Mouse (Mus musculus): ENCODE results near the gene Cdh1. TPM values are rescaled to one million over a fixed set of nuclear protein-coding genes. Genes with fewer than 3 reads are reported as not detected.
"Not testable (repeated sequence)": the region's sequence is repeated elsewhere in the genome, so short reads cannot be mapped to it uniquely, and the experiment has no call there.

Gene Cdh1
- total RNA-seq (2021) = under 1 TPM; 0.37 to 0.54 TPM
- long read RNA-seq, experiment 1 = 0 reads
- long read RNA-seq, experiment 2 = 0 reads

- DNase-seq (ENCODE audit: low spot score in 2 of 2) = no peak
- TF ChIP-seq CTCF (conservative IDR thresholded peaks at IDR 0.05) = no peak
- Histone ChIP-seq H3K27ac (no peak within 1 kb of the TSS), H3K4me3 (peak within 1 kb of the TSS; percentile 54)
These were observed at the start of gene Cdh1 for GRCm38 (mm10) chr8:106603131-106603819. TSS of gene Cdh1 (plus strand) at chr8:106603351.

- Histone ChIP-seq H3K4me3 (no peak overlapping the region), H3K27ac (no peak overlapping the region)
- peak; percentile 34 for TF ChIP-seq CTCF (conservative IDR thresholded peaks at IDR 0.05)
- DNase-seq (ENCODE audit: low spot score in 2 of 2) = no peak
These were observed 49.1 kb upstream of the Cdh1 start for GRCm38 (mm10) chr8:106554011-106554410.

DNA sequence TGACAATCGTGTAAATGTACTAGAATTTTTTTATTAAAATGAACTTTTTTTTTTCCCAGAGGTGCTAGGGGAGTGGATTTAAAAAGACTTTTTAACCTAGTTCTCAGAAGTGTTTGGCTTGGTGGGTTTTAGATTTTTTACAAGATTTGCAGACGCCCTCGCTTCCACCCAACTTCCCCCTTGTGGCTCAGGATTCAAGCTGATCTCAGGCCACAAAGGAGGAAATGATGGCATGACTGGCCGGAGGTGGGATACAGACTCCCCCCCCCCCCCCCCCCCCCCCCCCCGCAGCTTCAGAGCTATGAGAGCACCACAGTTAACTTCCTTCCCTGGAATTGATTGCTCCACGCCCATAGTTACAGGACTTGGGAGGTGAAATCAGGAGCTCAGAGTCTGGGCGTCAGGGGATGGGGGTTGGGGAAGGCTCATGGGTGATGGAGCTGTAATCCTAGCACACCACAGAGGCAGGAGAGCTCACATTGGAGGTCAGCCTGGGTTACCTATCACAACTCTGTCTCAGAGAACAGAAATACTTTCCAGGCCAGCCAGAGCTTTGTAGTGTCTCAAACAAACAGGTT is 47.0 kb upstream of the Cdh1 start:
- no peak overlapping the region for H3K4me3 ChIP-seq
- H3K27ac ChIP-seq = no peak overlapping the region
- DNase-seq (ENCODE audit: low spot score in 2 of 2) = no peak
- TF ChIP-seq CTCF (conservative IDR thresholded peaks at IDR 0.05) = no peak

GRCm38 (mm10) chr8:106559844-106560243 is 43.3 kb upstream of the Cdh1 start:
- Histone ChIP-seq H3K4me3 (no peak overlapping the region), H3K27ac (peak overlapping the region; percentile 64)
- DNase-seq (ENCODE audit: low spot score in 2 of 2) = peak; percentile 52 to 53
- TF ChIP-seq CTCF (conservative IDR thresholded peaks at IDR 0.05) = no peak

- Histone ChIP-seq H3K4me3 (no peak overlapping the region), H3K27ac (no peak overlapping the region)
- TF ChIP-seq CTCF (conservative IDR thresholded peaks at IDR 0.05) = peak; percentile 84
- peak in 1 of 2 experiments; percentile 40 for DNase-seq (ENCODE audit: low spot score in 2 of 2)
These were observed 41.9 kb upstream of the Cdh1 start for GRCm38 (mm10) chr8:106561097-106561865.

GRCm38 (mm10) chr8:106563691-106564182 is 39.4 kb upstream of the Cdh1 start:
- H3K4me3 ChIP-seq = no peak overlapping the region
- DNase-seq (ENCODE audit: low spot score in 2 of 2) = no peak
- no peak for TF ChIP-seq CTCF (conservative IDR thresholded peaks at IDR 0.05)

DNA sequence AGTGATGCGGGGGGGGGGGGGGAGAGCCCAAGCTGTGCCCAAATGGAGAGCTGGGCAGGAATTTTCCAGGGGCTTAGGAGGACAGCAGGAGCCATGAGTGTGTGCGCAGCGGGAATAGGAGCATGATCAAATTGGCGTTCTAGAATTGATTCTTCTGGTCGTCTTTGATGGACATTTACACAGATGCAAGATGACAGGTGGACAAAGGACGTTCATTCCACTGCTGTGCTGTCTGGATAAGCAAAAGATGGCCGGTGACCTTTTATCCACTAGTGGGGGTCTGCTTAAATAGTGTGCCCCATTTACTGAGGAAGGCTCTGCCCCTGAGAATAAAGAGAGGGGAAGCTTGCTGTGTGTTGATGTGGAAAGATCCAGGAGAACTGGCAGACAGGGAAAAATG is 34.1 kb upstream of the Cdh1 start:
- H3K27ac ChIP-seq = no peak overlapping the region
- no peak for DNase-seq (ENCODE audit: low spot score in 2 of 2)
- no peak for TF ChIP-seq CTCF (conservative IDR thresholded peaks at IDR 0.05)
- no peak overlapping the region for H3K4me3 ChIP-seq

More at GRCm38 (mm10) chr8:106563691-106564182, 39.4 kb upstream of the Cdh1 start:
- H3K27ac ChIP-seq = no peak overlapping the region

GRCm38 (mm10) chr8:106570386-106570785 is 32.8 kb upstream of the Cdh1 start:
- no peak for DNase-seq (ENCODE audit: low spot score in 2 of 2)
- TF ChIP-seq CTCF (conservative IDR thresholded peaks at IDR 0.05) = no peak
- Histone ChIP-seq H3K4me3 (no peak overlapping the region), H3K27ac (no peak overlapping the region)

GRCm38 (mm10) chr8:106571551-106572172 is 31.5 kb upstream of the Cdh1 start:
- Histone ChIP-seq H3K27ac (no peak overlapping the region), H3K4me3 (no peak overlapping the region)
- no peak for DNase-seq (ENCODE audit: low spot score in 2 of 2)
- TF ChIP-seq CTCF (conservative IDR thresholded peaks at IDR 0.05) = no peak

- DNase-seq (ENCODE audit: low spot score in 2 of 2); H3K27ac ChIP-seq; H3K4me3 ChIP-seq: not testable (repeated sequence)
These were observed 31.0 kb upstream of the Cdh1 start for GRCm38 (mm10) chr8:106572175-106572574.

GRCm38 (mm10) chr8:106573168-106573567 is 30.0 kb upstream of the Cdh1 start, which contains the start of gene Gm10073:
TSS of gene Gm10073 (minus strand) at chr8:106573461.
- not testable (repeated sequence) for DNase-seq (ENCODE audit: low spot score in 2 of 2); H3K27ac ChIP-seq; H3K4me3 ChIP-seq

DNA sequence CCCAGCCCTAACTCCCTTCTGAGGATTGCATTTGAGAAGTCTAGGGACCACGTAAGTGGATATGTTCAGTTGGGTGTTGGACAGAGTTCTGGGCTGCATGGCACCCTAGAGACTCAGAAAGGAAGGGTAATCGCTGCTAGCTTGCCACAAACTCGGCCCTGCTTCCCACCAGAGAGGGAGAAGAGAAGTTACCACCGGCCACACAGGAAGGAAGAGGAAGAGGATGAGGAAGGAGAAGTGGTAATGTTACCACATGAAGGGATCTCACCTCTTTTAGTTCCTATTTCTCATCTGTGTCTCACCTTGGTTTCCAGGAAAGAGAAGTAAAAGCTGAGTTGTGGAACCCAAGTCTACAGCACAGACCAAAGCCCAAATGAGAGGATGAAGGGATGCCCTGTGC is 28.9 kb upstream of the Cdh1 start:
- no peak for DNase-seq (ENCODE audit: low spot score in 2 of 2)
- no peak overlapping the region for H3K4me3 ChIP-seq
- TF ChIP-seq CTCF (conservative IDR thresholded peaks at IDR 0.05) = no peak
- no peak overlapping the region for H3K27ac ChIP-seq

All from layer of hippocampus, adult 2 months (tissue).